Mouse (Mus musculus) spleen, postnatal 4 days (tissue): ENCODE measurements around the gene Dnm1.

ENCODE experiments used
- DNase-seq, 2 experiments: peaks; one replicate each; pipeline ENCODE4 v3.0.0; 2022; ENCODE audit warnings: low spot score in 2 of 2

The Dnm1 gene

GRCm38 (mm10) chr2:32340836-32341633 is 12.1 kb downstream of the Dnm1 start:
- DNase-seq: no peak

GRCm38 (mm10) chr2:32339912-32340642 is 13.1 kb downstream of the Dnm1 start:
- DNase-seq: no peak

- no peak for DNase-seq
These were observed 17.2 kb downstream of the Dnm1 start for GRCm38 (mm10) chr2:32335888-32336287.

GRCm38 (mm10) chr2:32332159-32332558 is 21.0 kb downstream of the Dnm1 start:
- DNase-seq: no peak

GRCm38 (mm10) chr2:32329531-32329930 is 23.6 kb downstream of the Dnm1 start:
- no peak for DNase-seq

GRCm38 (mm10) chr2:32328911-32329460 is 24.2 kb downstream of the Dnm1 start:
- DNase-seq: no peak

- DNase-seq: no peak
These were observed 25.9 kb downstream of the Dnm1 start for GRCm38 (mm10) chr2:32327200-32327599.

- no peak for DNase-seq
These were observed 27.8 kb downstream of the Dnm1 start for GRCm38 (mm10) chr2:32325342-32325741.

- DNase-seq: no peak
These were observed 28.8 kb downstream of the Dnm1 start for GRCm38 (mm10) chr2:32324322-32324721.

- no peak for DNase-seq
These were observed 30.1 kb downstream of the Dnm1 start for GRCm38 (mm10) chr2:32322754-32323741.

- DNase-seq: no peak
These were observed 31.4 kb downstream of the Dnm1 start for GRCm38 (mm10) chr2:32321591-32322298.

- no peak for DNase-seq
These were observed 32.4 kb downstream of the Dnm1 start for GRCm38 (mm10) chr2:32320721-32321120.

- no peak for DNase-seq
These were observed 33.3 kb downstream of the Dnm1 start for GRCm38 (mm10) chr2:32319586-32320580.

GRCm38 (mm10) chr2:32318709-32319585 is 34.2 kb downstream of the Dnm1 start:
- no peak for DNase-seq

- DNase-seq: no peak
These were observed 35.2 kb downstream of the Dnm1 start for GRCm38 (mm10) chr2:32317791-32318417.

- no peak for DNase-seq
These were observed 36.1 kb downstream of the Dnm1 start for GRCm38 (mm10) chr2:32316887-32317656.

GRCm38 (mm10) chr2:32315751-32316150 is 37.4 kb downstream of the Dnm1 start:
- DNase-seq: no peak
